Mouse (Mus musculus) kidney, adult 2 months (tissue): ENCODE results near the gene Senp3.
A peak's percentile ranks its signal among the peaks of the same experiment; 100 is the strongest.

Experiments used
- CTCF ChIP-seq: fragments of 200-500 bp; conservative IDR thresholded peaks from 2 replicates; pipeline ENCODE4 v1.5.1; 2011; ENCODE audit warnings: low read depth, mild to moderate bottlenecking, control low read depth, low read length, moderate library complexity, mixed read lengths; ENCODE audit not compliant: insufficient read depth, insufficient read length
- POLR2A ChIP-seq: fragments of 200-500 bp; IDR thresholded peaks from one replicate; pipeline ENCODE4 v1.6.1; 2011; ENCODE audit warnings: low read depth, low read length, control low read depth

GRCm38 (mm10) chr11:69682840-69683533 lies 1.1 kb upstream of the Senp3 start:
- TF ChIP-seq POLR2A, result no peak
- peak; percentile 95 for TF ChIP-seq CTCF
